Mouse (Mus musculus) kidney, adult 18-20 months (tissue): ENCODE results near the gene Ccr9.
"Not testable (repeated sequence)": the region's sequence is repeated elsewhere in the genome, so short reads cannot be mapped to it uniquely, and the experiment has no call there.

Experiments used
- DNase-seq: peaks from one replicate; pipeline ENCODE4 v3.0.0; 2021

Ccr9 gene

DNA sequence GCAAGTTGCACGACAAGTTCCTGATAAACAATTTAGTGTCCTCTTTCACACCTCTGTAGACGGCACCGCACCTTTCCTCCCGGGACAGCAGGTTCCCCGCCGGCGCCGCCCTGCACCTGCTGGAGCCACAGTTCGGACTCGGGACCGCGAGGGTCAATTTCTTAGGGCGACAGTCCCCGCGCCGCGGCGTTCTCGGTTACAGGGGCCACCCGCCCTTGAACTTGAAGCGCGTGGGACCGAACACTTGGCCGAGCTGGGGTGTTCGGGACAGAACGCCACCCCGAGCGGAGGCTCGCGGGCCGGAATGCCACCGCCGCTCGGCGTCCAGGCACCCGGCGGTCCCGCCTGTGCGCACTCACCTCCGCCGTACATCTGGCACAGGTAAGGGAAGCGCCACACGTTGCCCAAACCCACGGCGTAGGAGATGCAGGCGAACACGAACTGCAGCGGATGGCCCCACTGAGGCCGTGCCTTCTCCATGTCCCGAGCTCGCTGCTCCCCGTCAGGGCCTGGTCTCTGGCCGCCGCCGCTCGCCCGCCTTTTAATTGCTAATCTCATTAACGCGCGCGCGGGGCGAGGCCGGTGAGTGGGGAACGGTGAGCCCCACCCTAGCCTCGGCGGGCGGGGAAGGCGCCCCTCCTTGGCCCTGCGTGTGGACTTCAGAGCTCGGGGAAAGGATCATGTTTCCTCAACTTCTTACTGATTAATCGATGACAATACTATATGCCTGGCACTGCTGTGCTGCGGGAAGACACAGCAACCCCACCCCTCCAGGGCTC, at the start of gene Ccr9, which contains the start of gene Slc6a20a:
Ccr9 (plus strand) TSS at position 113 of the 779 bp plus-strand sequence.
Slc6a20a (minus strand) TSS at position 559 of the 779 bp plus-strand sequence.
- DNase-seq: peak; percentile 78

GRCm38 (mm10) chr9:123631666-123632065, 46.6 kb upstream of the Ccr9 start:
- no peak for DNase-seq

- peak; percentile 61 for DNase-seq
These were observed 46.0 kb upstream of the Ccr9 start, which contains the start of gene Slc6a20b for GRCm38 (mm10) chr9:123632281-123632680. TSS of gene Slc6a20b (minus strand) at chr9:123632565.

DNA sequence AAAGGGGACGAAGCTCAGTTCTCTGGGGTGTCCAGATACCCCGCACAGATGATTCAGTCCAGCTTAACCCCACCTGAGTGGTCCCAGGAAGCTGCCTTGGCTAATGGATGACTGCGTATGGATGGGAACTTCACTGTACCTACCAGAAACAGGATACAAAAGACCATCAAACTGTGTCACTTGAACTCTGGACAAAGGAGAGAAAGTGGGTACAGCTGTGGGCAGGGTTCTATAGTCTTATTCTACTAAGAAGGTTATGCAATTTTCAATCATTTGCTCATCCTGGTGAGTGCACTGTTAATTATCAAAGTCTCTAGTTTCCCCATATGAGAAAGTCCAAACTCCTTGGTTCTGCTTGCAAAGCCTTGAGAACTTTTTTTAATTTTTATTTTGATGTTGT, 45.2 kb upstream of the Ccr9 start:
- peak; percentile 22 for DNase-seq

DNA sequence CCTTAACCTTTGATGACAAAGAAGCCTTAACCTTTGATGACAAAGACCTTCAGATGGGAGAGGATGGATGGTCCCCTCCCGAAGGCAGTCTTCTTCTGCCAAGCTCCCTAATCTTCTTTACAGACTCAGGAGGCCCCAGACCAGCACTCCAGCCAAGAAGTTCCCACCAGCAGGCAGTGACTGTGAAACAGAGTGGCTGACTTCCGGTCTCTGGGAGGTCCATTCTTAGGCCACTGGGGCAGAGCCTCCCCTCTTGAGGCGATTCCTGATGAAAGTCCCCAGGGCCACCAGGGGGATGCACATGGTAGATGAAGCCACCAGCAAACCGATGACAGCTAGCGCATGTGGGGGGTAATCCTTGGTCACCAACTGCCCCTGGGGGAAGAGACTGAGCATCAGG, 41.5 kb upstream of the Ccr9 start:
- DNase-seq: no peak

DNA sequence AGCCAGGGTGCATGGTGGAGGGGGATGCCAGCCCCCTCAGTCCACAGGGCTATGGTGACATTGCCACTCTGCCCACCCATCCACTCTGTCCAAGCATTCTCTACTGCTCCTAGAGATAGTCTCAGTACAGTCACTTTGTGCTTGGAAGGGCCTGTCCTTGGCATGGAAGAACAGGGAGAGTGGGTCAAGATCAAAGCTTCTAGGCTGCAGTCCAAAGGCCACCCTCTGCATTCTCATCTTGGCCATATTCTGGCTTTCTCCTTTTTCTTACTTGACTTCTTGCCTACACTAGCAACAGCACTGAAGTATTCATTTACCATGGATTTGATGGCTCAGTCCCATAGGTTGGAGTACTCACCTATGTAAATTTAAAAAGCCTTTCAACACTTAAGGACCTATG, 40.0 kb upstream of the Ccr9 start:
- no peak for DNase-seq

DNA sequence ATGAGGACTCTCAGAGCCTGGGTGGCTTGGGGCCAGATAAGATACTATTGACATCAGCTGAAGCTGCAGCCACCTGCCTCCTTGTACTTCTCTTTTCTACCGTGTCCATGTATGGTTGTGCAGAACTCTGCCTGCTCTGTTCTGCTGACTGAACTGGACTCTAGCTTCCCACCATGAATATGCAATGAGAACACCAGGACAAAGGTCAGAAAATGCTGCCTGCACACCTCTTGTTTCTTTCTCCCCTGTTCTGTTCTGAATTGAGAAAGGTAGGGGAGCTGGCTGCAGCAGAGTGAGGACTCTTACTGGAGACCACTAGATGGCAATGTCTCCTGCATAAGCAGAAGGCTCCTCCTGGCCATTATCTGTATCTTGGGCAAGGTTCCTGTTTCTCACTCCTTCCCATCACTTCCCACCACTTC, 39.6 kb upstream of the Ccr9 start:
- peak; percentile 61 for DNase-seq

DNA sequence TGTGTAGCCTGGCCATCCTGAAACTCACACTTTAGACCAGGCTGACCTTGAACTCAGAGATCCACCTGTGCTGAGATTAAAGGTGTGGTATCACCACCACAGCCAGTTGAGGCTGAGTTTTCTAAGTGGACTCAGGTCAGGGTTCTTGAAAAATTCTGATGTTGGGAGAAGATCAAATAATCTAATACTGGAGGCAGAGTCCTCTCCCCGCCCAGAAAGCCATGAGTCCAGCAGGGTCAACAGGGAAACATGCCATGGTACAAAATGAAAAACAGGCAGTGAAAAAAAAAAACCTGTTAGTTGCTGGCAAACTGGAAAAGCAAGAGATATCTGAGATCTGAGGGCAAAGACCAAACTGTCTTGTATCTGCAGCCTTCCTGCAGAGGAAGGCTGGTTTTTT, 38.1 kb upstream of the Ccr9 start:
- peak; percentile 37 for DNase-seq

DNA sequence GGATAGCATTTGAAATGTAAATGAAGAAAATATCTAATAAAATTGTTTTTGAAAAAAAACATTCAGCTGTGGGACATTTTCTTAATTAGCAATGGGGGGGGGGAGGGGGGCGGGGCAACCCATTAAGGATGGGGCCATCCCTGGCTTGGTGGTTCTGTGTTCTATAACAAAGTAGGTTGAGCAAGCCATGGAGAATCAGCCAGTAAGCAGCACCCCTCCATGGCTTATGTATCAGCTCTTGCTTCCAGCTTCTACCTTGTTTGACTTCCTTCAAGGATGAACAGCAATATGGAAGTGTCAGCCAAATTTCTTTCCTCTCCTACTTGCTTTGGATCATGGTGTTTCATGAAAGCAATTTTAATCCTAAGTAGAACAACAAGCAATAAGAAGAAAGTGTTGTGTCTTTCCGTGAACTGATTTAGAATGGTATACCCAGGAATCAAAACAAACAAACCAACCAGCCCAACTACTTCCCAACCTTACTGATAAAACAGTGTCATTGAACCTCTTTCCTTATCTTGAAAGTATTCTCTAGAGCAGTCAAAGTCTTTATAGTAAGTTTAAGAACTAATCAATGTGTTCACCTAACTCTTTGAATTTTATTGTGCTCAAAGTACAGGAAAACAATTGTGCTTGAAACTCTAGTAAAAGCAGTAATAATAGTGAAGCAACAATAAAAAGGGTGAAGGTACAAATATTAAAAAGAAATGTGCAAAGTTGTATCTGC, 28.3 kb upstream of the Ccr9 start:
- no peak for DNase-seq

GRCm38 (mm10) chr9:123651369-123651768, 26.9 kb upstream of the Ccr9 start:
- DNase-seq: no peak

GRCm38 (mm10) chr9:123657457-123657856, 20.8 kb upstream of the Ccr9 start:
- no peak for DNase-seq

DNA sequence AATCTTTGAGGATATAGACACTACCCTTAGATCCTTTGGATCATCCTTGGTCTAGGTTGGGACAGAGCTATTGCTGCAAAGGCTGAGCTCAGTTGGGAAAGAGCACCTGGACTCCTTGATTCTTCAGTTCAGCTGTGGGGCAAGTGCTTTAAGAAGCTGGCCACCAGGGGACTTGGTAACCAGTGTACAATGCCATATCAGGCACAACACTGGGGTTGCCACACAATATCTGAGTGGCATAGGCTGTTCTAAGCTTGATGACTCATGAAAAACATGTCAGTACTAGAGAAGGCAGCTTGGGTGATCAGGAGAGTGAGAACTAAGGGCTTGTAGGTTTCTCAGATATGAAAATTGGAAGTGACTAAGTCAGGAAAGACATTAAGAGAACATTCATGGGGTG, 19.3 kb upstream of the Ccr9 start:
- no peak for DNase-seq

DNA sequence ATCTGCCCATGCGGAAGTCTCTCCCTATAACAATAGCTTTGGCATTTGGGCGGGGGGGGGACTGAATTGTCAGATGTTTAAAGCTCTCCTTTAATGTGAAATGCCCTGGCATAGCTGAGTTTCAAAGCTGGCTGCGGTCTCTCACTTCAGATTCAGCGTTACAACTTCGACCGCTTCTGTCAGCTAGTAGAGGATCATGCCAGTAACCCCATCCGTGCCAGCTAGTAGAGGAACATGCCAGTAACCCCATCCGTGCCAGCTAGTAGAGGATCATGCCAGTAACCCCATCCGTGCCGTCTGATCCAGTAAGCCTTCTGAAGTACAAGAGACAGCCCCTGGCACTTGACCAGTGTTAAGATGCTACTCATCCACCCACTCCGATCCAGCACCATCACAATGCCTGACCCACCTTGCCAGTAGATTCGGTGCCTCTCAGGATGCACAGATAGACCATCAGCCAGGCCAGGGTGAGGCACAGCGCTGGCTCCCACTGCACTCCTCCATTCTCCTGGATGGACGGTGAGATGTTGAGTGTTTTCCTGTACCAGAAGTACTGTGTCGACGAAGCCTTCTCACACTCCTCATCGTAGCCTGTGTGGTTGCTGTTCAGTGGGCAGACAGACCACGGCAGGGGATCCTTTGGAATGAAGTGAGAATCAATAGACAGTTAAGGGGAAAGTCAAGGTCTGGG, 18.1 kb upstream of the Ccr9 start:
- DNase-seq: not testable (repeated sequence)

- DNase-seq: peak; percentile 59
These were observed 12.6 kb upstream of the Ccr9 start for GRCm38 (mm10) chr9:123665645-123666044.

DNA sequence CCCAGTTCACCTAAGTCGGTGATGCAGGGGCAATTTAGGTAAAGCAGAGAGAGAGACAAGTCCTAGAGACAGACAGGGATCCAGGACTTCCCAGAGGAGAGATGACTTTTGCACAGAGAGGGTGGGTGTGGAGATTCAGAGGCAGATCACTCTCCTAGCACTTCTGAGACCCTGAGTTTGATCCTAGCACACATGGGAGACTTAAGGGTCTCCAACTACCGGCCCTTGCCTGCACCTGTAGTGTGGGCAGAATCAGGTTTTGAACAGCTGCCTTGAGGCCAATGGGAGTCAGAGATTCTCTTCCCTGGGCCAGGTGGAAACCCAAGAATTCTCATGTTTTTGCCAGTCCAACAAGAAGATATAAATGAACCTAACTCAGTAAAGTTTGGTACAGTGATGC, 959 bp downstream of the Ccr9 start:
- no peak for DNase-seq

GRCm38 (mm10) chr9:123683704-123684103, 5.5 kb downstream of the Ccr9 start:
- no peak for DNase-seq

- no peak for DNase-seq
These were observed 8.0 kb downstream of the Ccr9 start for GRCm38 (mm10) chr9:123686206-123686605.

GRCm38 (mm10) chr9:123688227-123688626, 10.0 kb downstream of the Ccr9 start:
- DNase-seq: no peak

DNA sequence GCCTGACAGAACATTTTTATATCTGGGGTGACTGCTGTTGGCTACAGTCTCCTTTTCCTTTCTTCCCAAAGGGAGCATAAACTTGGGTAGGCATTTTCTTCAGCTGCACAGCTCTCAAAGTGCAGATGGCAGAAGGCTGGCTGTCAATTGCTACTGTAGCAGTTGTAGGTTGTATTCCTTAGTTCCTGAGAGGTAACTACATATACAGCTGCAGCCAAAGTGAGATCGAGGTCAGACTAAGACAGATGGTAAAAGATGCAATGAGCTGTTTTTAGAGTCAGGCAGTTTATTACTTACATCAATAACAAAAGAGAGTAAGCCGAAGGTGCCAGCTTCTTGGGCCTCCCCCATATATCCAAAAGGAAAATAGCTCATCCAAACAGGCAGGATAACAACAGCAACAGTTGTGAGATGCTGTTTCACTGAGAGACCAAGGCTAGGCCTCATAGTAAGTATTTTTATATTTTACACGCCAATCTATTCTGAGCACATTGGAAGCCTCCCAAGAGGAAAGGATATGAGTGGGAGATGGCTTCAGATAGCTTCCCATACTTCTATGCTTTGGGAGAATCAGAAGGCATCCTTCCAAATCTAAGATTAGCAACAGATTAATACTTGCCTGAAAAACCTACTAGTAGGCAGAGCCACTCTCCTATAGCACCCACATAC, 17.5 kb downstream of the Ccr9 start:
- no peak for DNase-seq

DNA sequence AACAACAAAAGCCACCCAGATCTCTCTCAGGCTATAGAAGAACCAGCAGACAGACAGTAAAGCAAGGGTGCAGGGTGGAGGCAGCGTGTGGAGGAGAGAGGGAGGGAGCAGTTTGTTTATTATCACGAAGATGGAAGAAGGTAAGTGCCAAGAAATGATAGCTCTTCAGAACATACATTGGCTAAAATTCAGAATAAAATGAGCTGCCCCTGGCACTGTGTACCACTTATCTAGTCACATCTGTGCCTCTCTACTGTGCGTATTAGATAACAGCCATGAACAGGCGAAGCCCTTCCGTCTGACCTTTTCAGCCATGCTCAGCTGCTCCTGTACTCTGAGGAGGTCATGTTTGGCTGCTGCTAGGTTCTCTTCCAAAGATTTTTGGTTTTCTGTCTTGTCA, 23.6 kb downstream of the Ccr9 start:
- DNase-seq: no peak

- no peak for DNase-seq
These were observed 31.0 kb downstream of the Ccr9 start for GRCm38 (mm10) chr9:123709226-123709625.

DNA sequence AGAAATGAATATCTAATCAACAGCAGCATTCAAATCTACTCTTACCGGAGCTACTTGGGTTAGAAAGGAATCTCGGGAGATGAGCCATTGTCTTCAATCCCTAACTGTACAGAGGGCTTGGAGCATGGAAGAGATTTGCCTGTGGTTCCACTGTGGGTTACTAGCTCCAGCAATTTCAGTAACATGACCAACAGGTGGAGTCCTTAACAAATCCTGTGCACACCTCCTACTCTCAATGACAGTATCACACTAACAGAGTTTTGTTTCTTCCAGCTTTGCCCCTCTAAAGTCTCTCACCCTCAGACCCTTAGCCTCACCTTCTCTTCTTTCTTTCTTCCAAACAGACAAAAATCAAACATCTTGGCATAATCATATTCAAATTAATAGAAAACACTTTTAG, 34.9 kb downstream of the Ccr9 start:
- DNase-seq: no peak

DNA sequence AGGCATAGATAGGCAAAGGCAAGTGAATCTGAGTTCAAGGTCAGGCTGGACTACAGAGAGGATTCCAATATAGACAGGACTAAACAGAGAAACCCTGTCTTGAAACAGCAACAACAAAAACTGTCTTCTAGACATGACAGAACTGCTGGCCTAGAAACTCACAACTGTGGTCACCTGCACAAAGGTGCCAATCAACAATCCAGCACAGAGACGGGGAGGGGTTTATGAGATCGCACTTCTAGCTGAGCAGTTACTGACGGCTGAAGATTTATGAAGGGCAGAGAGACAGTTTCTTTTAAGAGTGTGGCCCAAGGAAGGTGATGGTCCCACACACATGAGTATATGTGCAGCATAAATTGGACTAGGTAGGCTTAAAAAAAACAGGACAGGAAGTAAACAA, 38.1 kb downstream of the Ccr9 start:
- DNase-seq: no peak
